Mouse (Mus musculus): ENCODE data around the gene Mest.

GRCm38 (mm10) chr6:30732571-30733130 is 9.3 kb downstream of the Mest start:
- TF ChIP-seq POLR2A (IDR thresholded peaks at IDR 0.05; ENCODE audit: borderline replicate concordance, insufficient read depth, low read length) (no peak), CTCF (IDR thresholded peaks at IDR 0.05; ENCODE audit: borderline replicate concordance, insufficient read depth, low read depth, low read length) (no peak)

All from cerebellum, adult 2 months (tissue).